Mouse (Mus musculus): ENCODE data around the gene Gm6588.

- no peak for TF ChIP-seq CTCF (IDR thresholded peaks at IDR 0.05; ENCODE audit: low read depth)
- no peak for TF ChIP-seq EP300 (optimal IDR thresholded peaks at IDR 0.05)
Measured at GRCm38 (mm10) chr5:112411514-112412335, 37.5 kb upstream of the Gm6588 start.

All from stomach, postnatal 0 days (tissue).